ENCODE assay signal across 30 mouse cellular contexts in the genomic region with DNA sequence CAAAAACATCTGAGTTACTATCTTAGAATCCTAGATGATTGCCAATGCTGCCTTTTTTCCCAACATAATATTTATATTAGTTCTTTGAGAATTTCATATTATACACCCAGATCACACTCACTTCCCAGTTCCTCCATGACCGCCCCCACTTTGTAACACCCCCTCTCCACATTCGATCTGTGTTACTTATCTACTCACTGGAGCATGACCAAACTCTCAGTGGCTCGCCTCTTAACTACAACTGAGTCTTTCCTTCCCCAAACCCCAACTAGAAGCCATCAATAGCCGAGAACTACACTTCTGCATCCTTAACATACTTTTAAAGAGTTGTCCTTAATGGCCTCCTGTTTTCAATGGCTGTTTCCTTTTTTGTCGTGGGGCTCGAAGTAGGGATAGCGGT.
"Had no signal": no experiment of that assay in that cellular context is flagged by ENCODE, and none has a peak within 500 bp of the region (broad histone marks: within the 10 kb centered on the region; RNA-seq: fewer than 3 reads in every experiment).

No protein-coding gene starts in this region.

- H3K4me1 ChIP-seq: limb, embryonic 10.5 days; limb, embryonic 12.5 days; limb, embryonic 13.5 days; limb, embryonic 15.5 days; liver, embryonic 13.5 days; liver, embryonic 15.5 days; lung, embryonic 15.5 days; midbrain, embryonic 10.5 days; midbrain, embryonic 12.5 days; midbrain, embryonic 13.5 days; midbrain, embryonic 15.5 days had no signal

- ATAC-seq: liver, postnatal 0 days; lung, postnatal 0 days; midbrain, embryonic 13.5 days; midbrain, embryonic 15.5 days; midbrain, embryonic 16.5 days had no signal

- H3K9me3 ChIP-seq: limb, embryonic 10.5 days; limb, embryonic 12.5 days; limb, embryonic 13.5 days; limb, embryonic 15.5 days; liver, embryonic 13.5 days; liver, embryonic 15.5 days; lung, embryonic 15.5 days; megakaryocyte, embryonic 14.5 days; midbrain, embryonic 10.5 days; midbrain, embryonic 12.5 days; midbrain, embryonic 13.5 days; midbrain, embryonic 15.5 days had no signal

- H3K9ac ChIP-seq: limb, embryonic 12.5 days; limb, embryonic 13.5 days; limb, embryonic 15.5 days; liver, embryonic 13.5 days; liver, embryonic 14.5 days; liver, embryonic 15.5 days; liver, postnatal 0 days; lung, embryonic 14.5 days; lung, embryonic 15.5 days; midbrain, embryonic 12.5 days; midbrain, embryonic 13.5 days; midbrain, embryonic 15.5 days had no signal

- H3K27me3 ChIP-seq: limb, embryonic 12.5 days; limb, embryonic 13.5 days; limb, embryonic 15.5 days; liver, embryonic 13.5 days; liver, embryonic 15.5 days; lung, embryonic 15.5 days; megakaryocyte, embryonic 14.5 days; midbrain, embryonic 12.5 days; midbrain, embryonic 13.5 days; midbrain, embryonic 15.5 days had no signal

- H3K4me3 ChIP-seq: left cerebral cortex, adult 2 months; limb, embryonic 10.5 days; limb, embryonic 12.5 days; limb, embryonic 13.5 days; limb, embryonic 15.5 days; liver, embryonic 13.5 days; liver, embryonic 15.5 days; lung, embryonic 15.5 days; megakaryocyte, embryonic 14.5 days; midbrain, embryonic 10.5 days; midbrain, embryonic 12.5 days; midbrain, embryonic 13.5 days; midbrain, embryonic 15.5 days; myocyte had no signal

- DNase-seq: left cerebral cortex, postnatal 4 days; liver; liver, embryonic 13.5 days; liver, postnatal 0 days; lung, adult 18-20 months; lung, adult 2 months; lung, embryonic 14.5 days; lung, postnatal 10 days; lung, postnatal 14 days; lung, postnatal 36 days; lung, postnatal 4 days; midbrain, embryonic 14.5 days had no signal

- H3K27ac ChIP-seq: left cerebral cortex, adult 2 months; limb, embryonic 10.5 days; limb, embryonic 12.5 days; limb, embryonic 13.5 days; limb, embryonic 15.5 days; liver, embryonic 13.5 days; liver, embryonic 14.5 days; liver, embryonic 15.5 days; lung, embryonic 15.5 days; midbrain, embryonic 10.5 days; midbrain, embryonic 12.5 days; midbrain, embryonic 13.5 days; midbrain, embryonic 15.5 days had no signal

- H3K4me2 ChIP-seq: limb, embryonic 12.5 days; limb, embryonic 13.5 days; limb, embryonic 15.5 days; liver, embryonic 11.5 days; liver, embryonic 13.5 days; liver, embryonic 15.5 days; lung, embryonic 14.5 days; lung, embryonic 15.5 days; midbrain, embryonic 11.5 days; midbrain, embryonic 12.5 days; midbrain, embryonic 13.5 days; midbrain, embryonic 15.5 days had no signal
